Mouse (Mus musculus) Muller cell, postnatal 12 days (primary cell): ENCODE results near the gene C1qtnf7.

ENCODE experiments used
- DNase-seq: peaks from one replicate; pipeline ENCODE4 v3.0.0-alpha.2; 2015; ENCODE audit errors: inconsistent ontology term

Gene C1qtnf7

DNA sequence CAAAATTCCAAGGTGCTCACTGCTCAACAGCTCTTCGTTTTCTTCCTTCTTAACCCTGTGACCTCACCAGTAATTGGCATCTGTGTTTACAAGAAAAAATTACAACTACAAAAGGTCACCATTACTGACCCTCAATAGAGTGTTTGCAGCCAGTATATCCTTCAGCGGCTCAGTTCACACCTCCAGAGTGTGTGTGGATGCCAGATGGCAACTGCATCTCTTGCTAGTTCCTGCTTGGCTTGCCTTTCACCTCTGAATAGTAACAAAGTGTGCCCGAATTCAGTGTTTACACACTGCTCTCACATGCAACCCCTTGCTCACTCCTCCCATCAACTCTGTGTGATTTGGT, 23.8 kb downstream of the C1qtnf7 start:
- DNase-seq, result no peak

DNA sequence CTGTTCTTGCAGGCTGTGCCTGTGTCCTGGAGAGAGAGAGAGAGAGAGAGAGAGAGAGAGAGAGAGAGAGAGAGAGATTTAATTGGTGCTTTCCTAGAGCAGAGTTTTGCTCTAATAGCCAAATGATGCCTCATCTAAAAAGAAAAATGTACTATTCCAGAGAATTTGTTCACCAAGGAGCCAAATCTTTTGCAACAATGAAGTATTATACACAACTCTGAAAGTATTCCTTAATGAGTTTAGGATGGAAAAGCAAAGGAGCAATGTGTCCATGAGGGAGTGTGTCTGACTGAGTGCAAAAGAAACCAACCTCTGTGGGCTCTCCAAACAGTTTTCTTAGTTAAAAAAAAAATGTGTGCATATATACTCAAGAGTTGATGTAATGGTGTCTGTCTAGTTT, 24.5 kb downstream of the C1qtnf7 start:
- DNase-seq, result peak; percentile 68

- no peak for DNase-seq
These were observed 26.2 kb downstream of the C1qtnf7 start for GRCm38 (mm10) chr5:43541492-43541891.

DNA sequence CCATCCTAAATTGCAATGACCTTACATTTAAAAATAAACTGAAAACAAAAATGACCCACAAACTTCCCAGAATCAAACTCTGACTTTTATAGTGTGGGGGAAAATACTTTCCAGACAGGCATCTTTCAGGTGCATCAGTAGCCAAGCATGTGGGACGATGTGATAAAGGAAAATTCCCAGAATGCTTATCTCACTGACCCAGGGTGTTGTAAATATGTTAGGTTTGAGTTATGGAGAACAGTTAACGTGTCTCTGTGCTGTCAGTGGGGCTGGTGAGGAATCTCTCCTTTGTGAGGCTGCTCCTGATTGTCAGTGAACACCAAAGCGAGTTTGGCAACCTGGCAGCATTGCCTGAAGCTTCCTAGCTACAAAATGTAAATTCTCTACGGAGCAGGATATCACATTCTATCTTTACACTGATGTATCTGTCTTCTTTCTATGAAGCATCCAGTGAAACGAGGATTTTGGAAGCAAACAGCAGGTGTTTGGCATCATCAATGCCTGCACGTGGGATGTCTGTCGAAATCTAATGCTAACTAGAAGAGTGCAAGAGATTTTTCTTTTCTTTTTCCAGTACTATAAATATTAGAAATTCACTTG, 27.0 kb downstream of the C1qtnf7 start:
- DNase-seq, result no peak

DNA sequence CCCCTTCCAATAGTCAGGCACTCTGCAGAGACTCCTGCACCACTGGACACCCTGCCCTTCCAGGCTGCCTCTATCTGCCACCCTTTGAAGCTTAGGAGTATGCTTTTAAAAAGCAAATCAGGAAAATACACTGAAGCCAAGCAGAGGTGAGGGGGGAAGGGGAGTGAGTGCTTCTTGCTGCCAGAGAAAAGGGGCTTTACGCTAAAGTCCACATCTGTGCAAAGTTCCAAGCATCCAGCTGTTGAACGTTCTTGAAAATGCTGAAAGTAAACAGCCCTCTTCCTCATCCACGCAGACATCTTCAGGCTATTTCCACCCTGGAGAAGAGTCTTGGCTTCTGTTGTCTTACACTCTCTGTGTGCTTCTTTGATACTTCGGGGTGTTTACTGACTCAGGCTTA, 34.6 kb downstream of the C1qtnf7 start:
- DNase-seq, result no peak

GRCm38 (mm10) chr5:43550444-43550843, 35.1 kb downstream of the C1qtnf7 start:
- no peak for DNase-seq

DNA sequence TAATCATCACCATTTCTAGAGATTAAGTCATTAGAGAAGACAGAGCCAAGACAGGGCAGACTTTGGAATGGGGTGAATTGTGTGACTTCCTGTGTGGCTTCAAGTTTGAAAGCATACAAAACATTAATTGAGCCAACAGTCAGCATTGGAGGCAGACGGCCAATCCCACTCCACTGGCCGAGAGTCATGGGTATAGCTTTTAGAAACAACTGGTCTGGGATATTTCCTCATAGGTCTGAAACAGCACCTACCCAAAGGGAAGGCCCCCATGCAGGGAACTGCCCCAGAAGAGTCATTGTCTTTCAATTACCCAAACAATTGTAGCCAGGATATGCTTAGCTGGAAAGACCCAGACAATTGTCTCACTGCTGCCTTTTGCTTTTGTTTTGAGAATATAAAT, 39.5 kb downstream of the C1qtnf7 start:
- peak; percentile 91 for DNase-seq

DNA sequence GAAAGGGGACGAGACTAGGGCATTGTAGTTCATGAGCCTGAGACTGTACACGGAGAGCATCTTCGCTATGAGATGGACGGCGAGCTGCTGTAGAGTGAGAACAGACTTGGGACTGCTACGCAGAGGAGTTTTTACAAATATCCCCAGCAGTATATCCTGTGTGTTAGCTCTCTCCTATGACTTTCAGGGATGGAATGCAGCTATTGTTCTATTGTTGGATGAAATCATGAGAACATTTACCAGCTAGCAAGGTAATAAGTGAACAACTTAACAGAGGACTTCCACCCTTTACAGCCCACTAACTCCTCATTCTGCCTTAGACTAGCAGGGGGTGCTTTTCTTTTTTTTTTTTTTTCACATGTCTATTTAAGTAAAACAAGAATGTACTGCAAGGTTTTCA, 40.1 kb downstream of the C1qtnf7 start:
- peak; percentile 58 for DNase-seq

- no peak for DNase-seq
These were observed 42.1 kb downstream of the C1qtnf7 start for GRCm38 (mm10) chr5:43557436-43557835.

DNA sequence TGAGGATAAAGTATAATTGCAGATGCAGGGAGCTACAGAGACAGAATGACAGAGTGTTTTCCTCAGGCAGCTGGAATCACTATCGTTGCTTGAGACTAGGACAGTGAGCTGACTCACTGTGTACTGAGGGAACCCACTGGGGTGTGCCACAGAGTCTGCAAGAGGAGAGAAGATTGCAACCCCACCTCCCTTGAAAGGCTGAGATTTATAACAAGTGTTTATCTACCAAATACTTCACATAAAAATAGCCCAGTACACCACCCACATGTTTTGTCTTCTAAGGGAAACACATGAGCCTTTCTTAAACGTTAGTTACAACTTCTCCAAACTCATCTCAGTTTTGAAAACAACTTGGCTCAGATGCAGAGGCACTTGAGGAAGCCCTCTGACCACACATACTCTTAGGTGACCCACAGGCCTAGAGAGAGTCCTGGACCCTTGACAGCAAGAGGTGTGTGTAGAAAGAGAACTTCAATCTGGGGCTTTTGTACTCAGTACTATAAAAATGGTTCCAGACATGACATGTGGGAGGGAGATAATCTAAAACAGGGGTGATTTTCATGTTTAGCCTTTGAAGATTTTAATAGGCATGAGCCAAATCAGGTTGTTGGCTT, 46.4 kb downstream of the C1qtnf7 start:
- no peak for DNase-seq

DNA sequence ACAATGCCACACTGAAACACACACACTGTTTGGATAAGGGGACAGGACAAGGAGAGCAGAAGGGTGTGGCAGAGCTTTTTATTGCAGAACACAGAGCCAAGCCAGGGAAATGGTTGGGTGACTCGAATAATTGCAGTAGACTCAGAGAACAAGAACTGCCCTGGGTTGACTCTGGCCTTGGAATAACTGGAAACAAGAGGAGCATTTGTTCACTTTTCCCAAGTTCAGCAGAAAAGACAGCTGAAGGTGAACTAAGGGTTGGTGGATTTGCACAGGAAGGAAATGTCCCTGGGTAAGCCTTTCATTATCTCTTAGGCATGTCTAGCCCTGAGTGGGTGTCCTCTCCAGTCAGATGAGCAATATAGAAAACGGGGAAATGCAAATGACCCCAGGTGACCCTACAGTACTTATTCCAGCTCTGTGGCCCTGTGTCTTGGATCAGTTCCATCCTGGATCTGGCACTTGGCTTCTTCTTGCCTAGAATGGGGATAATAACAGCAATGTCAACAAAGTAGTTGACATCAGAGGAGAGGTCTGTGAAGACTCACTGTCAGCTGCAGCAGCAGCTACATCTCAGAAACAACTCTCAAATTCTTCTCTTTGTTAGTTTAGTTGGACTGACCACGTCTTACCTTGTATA, 54.5 kb downstream of the C1qtnf7 start:
- peak; percentile 60 for DNase-seq

DNA sequence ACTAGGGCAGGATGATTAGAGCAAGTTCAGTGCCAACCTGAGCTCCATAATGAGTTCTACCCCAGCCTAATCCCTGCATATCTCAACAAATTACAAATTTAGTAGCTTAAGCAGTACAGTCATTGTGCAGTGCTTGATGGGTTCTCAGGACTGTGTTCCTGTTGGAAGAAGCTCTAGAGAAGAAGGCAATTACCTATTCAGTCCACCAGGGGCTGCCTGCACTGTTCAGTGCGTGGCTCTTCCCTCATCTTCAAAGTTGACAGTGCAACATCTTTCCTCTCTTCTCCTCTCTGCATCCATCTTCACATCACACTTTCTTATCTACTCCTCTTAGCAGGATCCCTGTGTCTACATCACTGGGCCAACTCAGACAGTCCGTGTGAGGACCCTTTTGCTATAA, 67.5 kb downstream of the C1qtnf7 start:
- no peak for DNase-seq

GRCm38 (mm10) chr5:43583326-43584120, 68.2 kb downstream of the C1qtnf7 start:
- DNase-seq, result no peak

DNA sequence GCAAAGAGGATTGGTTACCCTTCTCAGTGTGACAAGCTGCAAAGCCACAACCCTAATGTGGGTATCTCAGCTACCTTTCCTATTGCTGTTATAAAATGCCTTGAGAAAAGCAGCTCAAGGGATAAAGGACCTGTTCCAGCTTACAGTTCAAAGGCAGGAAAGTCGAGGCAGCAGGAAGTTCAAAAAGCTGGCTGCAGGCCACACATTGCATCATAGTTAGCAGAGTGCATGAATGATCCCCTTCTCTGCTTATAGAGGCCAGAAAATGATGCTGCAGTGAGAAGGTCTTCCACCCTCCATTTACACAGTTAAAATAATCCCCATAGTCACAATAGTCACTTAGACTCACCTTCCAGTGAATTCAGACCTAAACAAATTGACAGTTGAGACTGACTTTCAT, 69.1 kb downstream of the C1qtnf7 start:
- DNase-seq, result no peak

- no peak for DNase-seq
These were observed 70.3 kb downstream of the C1qtnf7 start for GRCm38 (mm10) chr5:43585406-43586245.

DNA sequence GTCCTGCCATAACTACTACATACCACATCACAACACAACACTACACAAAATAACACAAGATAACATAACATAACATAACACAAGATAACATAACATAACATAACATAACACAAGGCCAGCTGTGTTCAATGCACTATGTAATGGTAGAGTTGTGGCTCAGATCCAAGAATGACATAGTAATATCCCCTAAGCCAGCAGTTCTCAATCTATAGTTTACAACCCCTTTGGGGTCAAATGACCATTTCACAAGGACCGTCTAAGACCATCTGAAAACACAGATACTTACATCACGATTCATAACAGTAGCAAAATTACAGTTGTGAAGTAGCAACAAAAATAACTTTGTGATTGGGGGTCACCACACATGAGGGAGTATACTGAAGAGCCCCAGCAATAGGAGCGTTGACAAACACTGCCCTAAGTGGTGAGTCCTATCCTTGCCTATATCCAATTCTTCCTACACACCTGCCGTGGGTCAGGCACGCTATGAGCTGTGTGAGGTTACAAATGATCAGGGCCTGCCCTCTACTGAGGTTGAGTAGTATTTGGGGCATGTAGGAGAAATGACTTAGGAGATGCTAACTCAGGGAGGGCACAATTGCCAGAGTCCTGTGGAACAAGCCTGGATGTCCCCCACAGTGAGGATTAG, 73.6 kb downstream of the C1qtnf7 start:
- DNase-seq, result peak; percentile 51

- DNase-seq, result no peak
These were observed 74.1 kb downstream of the C1qtnf7 start for GRCm38 (mm10) chr5:43589440-43589830.

GRCm38 (mm10) chr5:43590311-43590731, 75.0 kb downstream of the C1qtnf7 start:
- DNase-seq, result peak; percentile 95

DNA sequence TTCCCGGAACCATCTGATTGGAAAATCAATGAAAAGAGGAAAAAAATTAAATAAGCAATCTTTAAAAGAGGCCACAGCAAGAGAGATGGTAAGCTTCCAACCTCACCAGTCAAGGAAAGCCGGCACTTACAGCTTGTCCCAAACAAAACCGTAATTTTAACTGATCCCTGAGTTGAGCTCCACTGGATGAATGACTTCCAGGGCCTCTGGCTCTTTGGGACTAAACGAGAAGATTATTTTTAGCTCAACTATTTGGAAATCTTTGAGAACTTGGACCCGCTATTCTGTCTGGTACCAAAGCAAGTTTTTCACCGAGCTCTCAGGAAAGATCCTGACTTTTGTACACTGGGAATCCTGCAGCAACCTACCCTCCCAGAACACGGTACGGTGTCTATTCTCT, 86.3 kb downstream of the C1qtnf7 start:
- no peak for DNase-seq

DNA sequence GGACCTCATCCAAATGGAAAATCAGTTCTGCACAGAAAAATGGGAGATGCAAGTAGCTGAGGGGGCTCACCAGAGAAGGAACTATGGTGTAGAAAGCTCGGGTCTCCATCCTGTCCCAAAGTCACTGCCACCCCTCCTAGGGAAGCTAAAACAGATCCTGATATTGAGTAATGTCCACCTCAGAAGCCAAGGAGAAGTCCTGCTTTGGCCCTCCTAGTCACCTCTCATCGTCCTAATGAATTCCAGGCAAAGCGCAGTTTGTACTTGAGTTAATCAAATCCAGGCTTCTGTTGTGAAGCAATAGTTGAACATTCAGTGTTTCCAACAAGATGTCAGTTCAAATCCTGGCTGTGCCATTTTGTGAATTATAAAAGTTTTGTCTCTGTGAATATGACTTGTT, 87.2 kb downstream of the C1qtnf7 start:
- DNase-seq, result no peak

DNA sequence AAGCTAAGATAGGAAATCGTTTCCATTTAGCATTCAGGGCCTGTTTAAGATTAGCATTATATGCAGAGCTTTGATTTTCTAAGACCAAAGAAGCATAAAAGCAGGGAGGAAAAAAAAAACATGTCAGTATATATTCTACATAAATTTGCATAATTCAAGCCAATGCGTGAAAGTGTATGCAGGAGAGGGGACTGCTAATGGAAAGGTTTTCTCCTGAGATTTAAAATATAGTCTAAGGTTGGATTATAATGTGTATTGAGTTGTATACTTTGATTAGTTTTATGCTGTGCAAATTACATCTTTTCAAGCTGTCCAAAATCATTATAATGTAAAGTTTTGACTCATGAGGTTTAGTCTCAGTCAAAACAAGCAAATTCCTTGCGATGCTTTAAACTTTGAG, 88.2 kb downstream of the C1qtnf7 start:
- DNase-seq, result no peak
